Mouse (Mus musculus) layer of hippocampus, adult 9-10 months (tissue): Measurements from ENCODE around the gene Rhox10.
"Not testable (repeated sequence)": the region's sequence is repeated elsewhere in the genome, so short reads cannot be mapped to it uniquely, and the experiment has no call there.

Source experiments
- DNase-seq: peaks from one replicate; pipeline ENCODE4 v3.0.0; 2022; ENCODE audit warnings: low spot score

Gene Rhox10

DNA sequence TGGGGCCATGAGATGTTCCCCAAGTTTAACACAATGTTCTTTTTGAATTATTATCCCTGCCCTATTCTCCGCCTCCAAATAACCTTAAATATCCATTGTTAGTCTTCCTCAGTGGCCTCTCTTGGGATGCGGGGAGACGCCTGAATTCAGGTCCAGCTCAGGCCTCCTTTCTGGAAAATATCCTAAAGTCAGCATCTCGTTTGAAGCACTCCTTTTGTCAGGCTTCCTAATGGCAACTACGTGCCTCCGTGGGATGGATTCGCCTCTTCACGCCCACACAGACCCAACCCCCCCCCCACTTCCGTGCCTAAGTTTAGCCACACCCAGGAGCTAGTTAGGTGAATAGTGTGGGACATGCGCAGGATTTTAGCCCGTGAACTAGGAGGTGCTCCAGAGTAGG lies at the start of gene Rhox10:
Gene Rhox10 (plus strand): TSS at position 301 of the 400 bp plus-strand sequence.
- no peak for DNase-seq

DNA sequence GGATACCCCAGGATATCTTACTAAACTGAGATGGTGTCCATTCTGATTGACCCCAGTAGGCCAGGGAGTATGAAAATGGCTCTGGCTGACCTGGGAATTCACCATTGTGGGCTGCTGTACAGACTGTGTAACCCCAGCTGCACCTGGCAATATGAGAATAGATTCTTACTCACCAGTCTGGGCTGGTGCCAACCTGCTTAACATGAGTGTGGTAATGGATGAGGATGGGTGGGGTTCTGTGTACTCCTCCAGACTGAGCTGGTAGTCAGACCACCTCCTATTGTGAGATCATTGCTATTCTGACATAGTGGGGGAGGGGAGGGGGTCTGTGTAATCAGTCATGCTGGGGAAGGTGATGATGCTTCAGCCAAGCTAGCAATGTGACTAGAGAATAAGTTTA lies 47.7 kb upstream of the Rhox10 start, which contains the start of gene Btg1-ps1:
Gene Btg1-ps1 (minus strand): TSS at position 219 of the 400 bp plus-strand sequence.
- DNase-seq: not testable (repeated sequence)

DNA sequence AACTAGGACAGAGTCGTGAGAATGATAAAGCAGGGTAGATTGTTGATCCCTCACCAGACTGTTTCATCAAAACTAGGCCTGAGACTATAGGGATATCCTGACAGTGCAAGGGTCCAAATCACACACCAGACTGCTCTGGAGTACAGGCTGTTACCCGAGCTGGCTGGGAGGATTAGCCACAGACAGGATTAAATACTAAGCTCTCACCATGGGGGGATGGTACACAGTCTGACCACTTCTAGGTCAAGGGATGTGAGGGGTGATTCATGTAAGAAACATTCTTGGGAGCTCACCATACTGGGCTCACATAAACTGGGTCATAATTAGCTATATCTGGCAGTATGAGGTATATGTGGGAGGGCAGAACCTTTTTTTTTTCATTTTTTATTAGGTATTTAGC lies 32.4 kb upstream of the Rhox10 start:
- DNase-seq: no peak

DNA sequence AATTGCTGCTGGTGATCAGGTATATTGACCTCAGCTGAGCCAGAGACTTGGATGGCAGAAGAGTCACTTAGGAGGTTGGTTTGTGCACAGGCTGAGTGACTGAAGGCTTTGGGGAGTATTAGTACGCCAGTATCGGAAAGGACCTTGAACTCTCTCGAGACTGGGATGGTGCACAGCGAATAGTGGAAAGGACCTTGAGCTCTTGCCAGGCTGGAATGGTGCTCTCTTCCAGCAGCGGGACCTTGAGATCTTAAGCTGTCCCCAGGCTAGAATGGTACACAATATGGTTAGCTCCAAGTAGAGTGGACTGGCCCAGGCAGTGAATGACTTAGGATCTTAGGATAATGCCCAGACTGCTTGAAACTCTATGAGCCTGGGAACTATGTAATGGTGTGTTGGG lies 26.6 kb upstream of the Rhox10 start:
- no peak for DNase-seq

DNA sequence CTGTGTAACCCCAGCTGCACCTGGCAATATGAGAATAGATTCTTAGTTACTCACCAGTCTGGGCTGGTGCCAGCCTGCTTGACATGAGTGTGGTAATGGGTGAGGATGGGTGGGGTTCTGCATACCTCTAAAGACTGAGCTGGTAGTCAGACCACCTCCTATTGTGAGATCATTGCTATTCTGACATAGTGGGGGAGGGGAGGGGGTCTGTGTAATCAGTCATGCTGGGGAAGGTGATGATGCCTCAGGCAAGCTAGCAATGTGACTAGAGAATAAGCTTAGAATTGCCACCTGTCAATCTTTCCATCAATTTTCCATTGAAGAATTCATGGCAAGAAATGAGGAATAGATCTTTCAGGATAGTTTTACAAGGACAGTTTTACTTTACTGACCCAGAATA lies 23.3 kb upstream of the Rhox10 start, which contains the start of gene Btg1-ps2:
Gene Btg1-ps2 (minus strand): TSS at position 101 of the 400 bp plus-strand sequence.
- not testable (repeated sequence) for DNase-seq

DNA sequence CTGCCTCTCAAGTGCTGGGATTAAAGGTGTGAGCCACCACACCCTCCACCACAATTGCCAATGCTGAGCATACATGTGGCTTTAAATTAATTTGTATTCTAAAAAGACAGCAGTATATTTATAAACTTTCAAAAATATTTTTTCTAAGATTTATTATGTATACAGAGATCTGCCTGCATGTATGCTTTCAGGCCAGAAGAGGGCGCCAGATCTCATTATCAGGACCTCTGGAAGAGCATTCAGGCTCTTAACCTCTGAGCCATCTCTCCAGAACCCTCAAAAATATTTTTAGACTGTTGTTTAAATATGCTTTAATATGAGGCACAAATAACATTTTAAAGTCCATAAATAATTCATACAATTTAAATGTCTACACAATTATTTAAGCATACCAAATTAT lies 4.7 kb upstream of the Rhox10 start:
- no peak for DNase-seq

DNA sequence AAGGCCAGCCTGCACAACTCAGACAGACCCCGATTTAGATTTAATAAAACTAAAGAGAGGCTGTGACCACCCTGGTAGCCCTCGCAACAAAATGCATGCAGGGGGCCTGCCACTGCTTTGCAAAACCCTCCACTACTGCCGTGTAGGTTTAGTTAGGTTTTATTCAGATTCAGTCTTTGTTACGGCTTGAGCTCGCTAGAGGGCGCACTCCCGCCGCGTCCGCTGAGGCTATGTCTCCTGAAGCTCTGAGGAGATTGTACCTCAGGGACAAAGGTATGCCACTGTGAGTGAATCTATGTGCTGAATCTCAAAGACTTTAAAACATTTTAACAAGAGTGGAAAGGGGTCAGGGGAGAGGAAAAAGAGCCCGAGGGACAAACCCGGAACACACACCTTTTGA lies 18.0 kb downstream of the Rhox10 start:
- no peak for DNase-seq

DNA sequence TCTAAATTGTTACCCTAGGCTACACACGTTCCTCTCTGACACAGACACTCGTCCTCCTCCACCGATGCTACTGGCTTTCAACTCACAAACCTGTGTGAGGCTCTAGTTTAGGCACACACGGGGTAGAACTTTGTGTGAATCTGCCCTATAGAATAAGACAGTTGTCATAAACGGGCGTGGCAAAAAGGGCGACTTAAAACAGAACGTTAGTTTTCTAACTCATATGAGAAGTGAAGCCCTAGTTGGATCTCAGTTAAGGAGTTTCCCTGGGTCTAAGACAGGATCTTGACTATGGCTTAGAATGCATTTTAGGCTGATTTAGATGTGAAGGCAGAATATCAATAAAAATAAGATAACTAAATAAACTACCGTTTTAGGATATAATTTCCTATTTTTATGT lies 18.8 kb downstream of the Rhox10 start, which contains the start of gene Rhox11:
Gene Rhox11 (minus strand): TSS at position 101 of the 400 bp plus-strand sequence.
- DNase-seq: no peak

DNA sequence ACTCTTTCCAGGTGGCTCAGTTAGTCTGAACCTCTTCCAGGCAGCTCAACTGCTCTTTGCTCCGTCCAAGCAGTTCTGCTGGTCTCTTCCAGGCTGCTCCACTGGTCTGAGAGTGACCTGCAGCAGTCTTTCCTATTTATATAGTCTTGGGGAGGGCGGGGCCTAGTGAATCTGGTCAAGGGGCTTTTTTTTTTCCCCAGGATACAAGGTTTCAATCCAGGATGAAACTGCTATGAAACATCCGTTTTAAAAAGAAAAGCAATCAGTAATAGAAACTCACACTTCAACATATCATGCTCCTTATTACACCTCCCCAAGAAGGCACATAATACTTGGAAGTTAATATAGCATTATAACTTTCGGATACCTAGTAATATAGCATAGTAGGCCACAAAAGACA lies 44.5 kb downstream of the Rhox10 start, which contains the start of gene Rhox12:
Gene Rhox12 (minus strand): TSS at position 101 of the 400 bp plus-strand sequence.
- DNase-seq: no peak

DNA sequence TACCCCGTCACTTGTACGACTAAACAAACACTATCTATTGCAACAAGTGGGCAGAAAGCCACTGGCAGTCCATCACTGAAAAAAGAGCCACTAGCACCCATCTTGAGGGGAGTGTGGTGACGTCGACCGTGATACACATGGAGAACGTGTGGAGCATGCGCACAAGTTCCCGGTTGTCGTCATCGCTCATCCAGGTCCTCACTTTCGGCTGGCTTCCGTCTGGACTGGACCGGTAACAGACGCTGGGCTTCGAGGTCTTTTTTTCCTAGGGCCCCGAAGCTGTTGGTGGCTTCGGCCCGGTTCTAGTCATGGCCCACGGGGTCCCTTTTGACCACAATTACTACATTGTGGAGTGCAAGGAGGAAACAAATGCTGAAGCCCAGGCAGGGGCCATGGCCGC lies 54.7 kb downstream of the Rhox10 start, which contains the start of gene Rhox13:
Gene Rhox13 (plus strand): TSS at position 238 of the 400 bp plus-strand sequence.
- DNase-seq: no peak
